Mouse (Mus musculus): Measurements from ENCODE around the gene Itga2b.
"Not testable (repeated sequence)": the region's sequence is repeated elsewhere in the genome, so short reads cannot be mapped to it uniquely, and the experiment has no call there.

The Itga2b gene

GRCm38 (mm10) chr11:102410345-102410744 lies 59.6 kb downstream of the Itga2b start:
- not testable (repeated sequence) for DNase-seq

GRCm38 (mm10) chr11:102409795-102410330 lies 60.1 kb downstream of the Itga2b start:
- DNase-seq = no peak

DNA sequence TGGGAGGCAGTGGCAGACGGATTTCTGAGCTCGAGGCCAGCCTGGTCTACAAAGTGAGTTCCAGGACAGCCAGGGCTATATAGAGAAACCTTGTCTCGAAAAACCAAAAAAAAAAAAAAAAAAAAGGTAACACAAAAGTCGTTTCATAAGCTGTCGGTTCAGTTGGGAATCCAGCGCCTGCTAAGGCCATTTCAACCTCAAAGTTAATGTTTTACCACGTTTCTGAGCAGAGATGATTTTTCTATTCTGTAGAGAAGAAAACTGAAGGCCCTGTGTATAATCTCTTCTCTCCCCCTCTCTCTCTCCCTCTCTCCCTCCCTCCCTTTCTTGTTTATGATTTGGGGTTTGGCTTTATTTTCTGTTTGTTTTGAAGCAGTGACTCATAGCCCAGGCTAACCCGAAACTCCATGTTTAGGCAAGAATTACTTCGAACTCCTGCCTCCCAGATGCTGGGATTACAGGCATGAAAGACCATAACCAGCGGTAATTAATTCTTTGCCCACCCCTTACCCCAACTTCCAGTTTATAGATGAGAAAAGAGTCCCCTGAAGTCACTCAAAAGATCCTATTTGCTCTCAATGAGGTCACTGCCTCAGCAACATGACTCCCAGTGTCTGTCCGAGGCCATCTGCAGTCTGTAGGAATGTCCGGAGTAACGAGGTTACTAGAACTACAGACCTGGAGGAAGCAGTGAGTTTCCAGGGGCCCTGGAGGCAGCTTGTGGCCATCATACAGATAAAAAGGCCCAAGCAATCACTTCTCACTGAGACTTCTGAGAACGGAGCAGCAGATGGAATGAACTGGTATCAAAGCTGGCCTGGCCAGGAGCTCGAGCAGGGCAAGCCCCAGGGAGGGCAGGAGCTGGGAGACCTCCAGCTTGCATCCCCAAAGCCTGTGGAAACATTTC lies 60.8 kb downstream of the Itga2b start:
- DNase-seq = no peak

GRCm38 (mm10) chr11:102408344-102408876 lies 61.5 kb downstream of the Itga2b start:
- peak; percentile 90 to 94 for DNase-seq

GRCm38 (mm10) chr11:102407834-102408215 lies 62.1 kb downstream of the Itga2b start, which contains the start of gene Slc25a39:
Slc25a39 (minus strand) TSS chr11:102407946.
- DNase-seq = no peak

- DNase-seq = peak; percentile 92 to 93
These were observed 62.8 kb downstream of the Itga2b start for GRCm38 (mm10) chr11:102406900-102407833.

DNA sequence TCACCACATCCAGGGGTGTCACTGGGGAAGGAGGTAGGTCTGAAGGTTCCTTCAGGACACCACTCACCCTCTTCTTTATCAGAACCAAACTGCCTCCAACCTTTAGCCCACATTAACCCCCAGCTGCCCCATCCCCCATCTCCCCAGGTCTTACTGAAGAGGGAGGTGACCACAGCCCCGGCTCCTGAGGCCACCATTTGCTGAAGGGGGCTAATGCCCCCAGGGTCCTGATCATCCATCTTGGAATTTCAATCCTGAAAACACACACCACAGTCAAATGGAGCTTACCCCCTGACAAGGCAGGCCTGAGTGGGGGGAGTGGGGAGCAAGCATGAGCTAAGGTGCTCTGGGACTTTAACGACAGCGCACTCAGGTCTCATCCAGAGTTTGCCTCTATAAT lies 63.5 kb downstream of the Itga2b start:
- peak in 1 of 2 experiments; percentile 18 for DNase-seq

GRCm38 (mm10) chr11:102405544-102406285 lies 64.2 kb downstream of the Itga2b start:
- DNase-seq = no peak

- DNase-seq = no peak
These were observed 65.5 kb downstream of the Itga2b start for GRCm38 (mm10) chr11:102404161-102405010.

GRCm38 (mm10) chr11:102403657-102404056 lies 66.3 kb downstream of the Itga2b start:
- no peak for DNase-seq

Data from thymus, postnatal 36 days (tissue).